Mouse (Mus musculus): ENCODE data around the gene Ogfod1. TPM values are rescaled to one million over a fixed set of nuclear protein-coding genes. Genes with fewer than 3 reads are reported as not detected.

Ogfod1 gene
- total RNA-seq, 1 experiment: 19.1 TPM

- Histone ChIP-seq H3K4me3 (ENCODE audit: insufficient read depth in 1 of 2, low read depth in 1 of 2, low read length in 2 of 2, poor library complexity in 1 of 2, severe bottlenecking in 1 of 2) (no peak overlapping the region), H3K9me3 (ENCODE audit: control insufficient read depth, insufficient read depth, low read depth, low read length) (no peaks in the 10 kb centered on the region), H3K9ac (ENCODE audit: insufficient read depth, low read depth, low read length, poor library complexity, severe bottlenecking) (no peak overlapping the region), H3K27ac (ENCODE audit: insufficient read depth, low read depth, low read length, poor library complexity, severe bottlenecking) (no peak overlapping the region), H3K4me1 (ENCODE audit: control insufficient read depth in 2 of 2, insufficient read depth in 2 of 2, low read length in 2 of 2, poor library complexity in 1 of 2) (no peaks in the 10 kb centered on the region), H3K36me3 (ENCODE audit: control insufficient read depth, insufficient read depth, low read length, poor library complexity, severe bottlenecking) (peaks cover 2% of the 10 kb centered on the region; the same call in 1 of the 2 replicates)
- TF ChIP-seq CHD2 (IDR thresholded peaks at IDR 0.05; ENCODE audit: low read depth, low read length) (no peak), MAFK (IDR thresholded peaks at IDR 0.05; ENCODE audit: insufficient read depth, low read depth, low read length) (no peak), ZNF384 (IDR thresholded peaks at IDR 0.05; ENCODE audit: low read depth, low read length) (no peak), HCFC1 (IDR thresholded peaks at IDR 0.05; ENCODE audit: borderline replicate concordance, insufficient read depth, low read length) (no peak), ZC3H11A (IDR thresholded peaks at IDR 0.05; ENCODE audit: borderline replicate concordance, low read depth, low read length) (no peak)
- in situ Hi-C loops (cut with MboI; ENCODE audit: low sequenced_read_pairs in 2 of 2, unreplicated experiment in 2 of 2): no loop called here
- DNase-seq (ENCODE audit: low read depth, low spot score): no peak
These were observed 39.6 kb downstream of the Ogfod1 start for GRCm38 (mm10) chr8:94076461-94077192.

DNA sequence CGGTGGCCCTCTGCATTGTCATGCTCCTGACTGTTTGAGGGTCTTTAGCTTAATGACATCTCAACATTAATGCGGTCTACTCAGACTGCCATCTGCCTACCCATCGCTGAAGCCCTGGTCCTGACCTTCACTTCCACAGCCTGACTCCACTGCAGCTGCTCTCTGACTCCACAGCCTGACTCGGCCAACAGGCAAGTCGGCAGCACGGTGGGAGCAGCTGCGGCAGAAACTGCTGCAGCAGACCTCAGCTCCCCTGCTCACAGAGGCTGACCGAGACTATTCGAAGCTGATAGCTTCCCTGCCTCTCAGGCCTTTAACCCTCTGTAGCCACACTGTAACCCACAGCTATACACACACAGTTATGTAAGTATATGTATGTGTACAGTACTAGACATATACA lies 51.0 kb downstream of the Ogfod1 start:
- H3K4me1 ChIP-seq (ENCODE audit: control insufficient read depth in 2 of 2, insufficient read depth in 2 of 2, low read length in 2 of 2, poor library complexity in 1 of 2): peaks cover 0 to 6% of the 10 kb centered on the region in 2 experiments; a peak in 1 of 4 replicates
- H3K9ac ChIP-seq (ENCODE audit: insufficient read depth, low read depth, low read length, poor library complexity, severe bottlenecking): no peak overlapping the region
- no peak for TF ChIP-seq MAFK (IDR thresholded peaks at IDR 0.05; ENCODE audit: insufficient read depth, low read depth, low read length)
- TF ChIP-seq HCFC1 (IDR thresholded peaks at IDR 0.05; ENCODE audit: borderline replicate concordance, insufficient read depth, low read length): no peak
- TF ChIP-seq CHD2 (IDR thresholded peaks at IDR 0.05; ENCODE audit: low read depth, low read length): no peak
- TF ChIP-seq ZNF384 (IDR thresholded peaks at IDR 0.05; ENCODE audit: low read depth, low read length): no peak
- TF ChIP-seq ZC3H11A (IDR thresholded peaks at IDR 0.05; ENCODE audit: borderline replicate concordance, low read depth, low read length): no peak
- in situ Hi-C loops (cut with MboI; ENCODE audit: low sequenced_read_pairs in 2 of 2, unreplicated experiment in 2 of 2): no loop called here
- no peak for DNase-seq (ENCODE audit: low read depth, low spot score)
- H3K27ac ChIP-seq (ENCODE audit: insufficient read depth, low read depth, low read length, poor library complexity, severe bottlenecking): no peak overlapping the region
- H3K36me3 ChIP-seq (ENCODE audit: control insufficient read depth, insufficient read depth, low read length, poor library complexity, severe bottlenecking): no peaks in the 10 kb centered on the region
- no peaks in the 10 kb centered on the region for H3K9me3 ChIP-seq (ENCODE audit: control insufficient read depth, insufficient read depth, low read depth, low read length)
- no peak overlapping the region for H3K4me3 ChIP-seq (ENCODE audit: insufficient read depth in 1 of 2, low read depth in 1 of 2, low read length in 2 of 2, poor library complexity in 1 of 2, severe bottlenecking in 1 of 2)

DNA sequence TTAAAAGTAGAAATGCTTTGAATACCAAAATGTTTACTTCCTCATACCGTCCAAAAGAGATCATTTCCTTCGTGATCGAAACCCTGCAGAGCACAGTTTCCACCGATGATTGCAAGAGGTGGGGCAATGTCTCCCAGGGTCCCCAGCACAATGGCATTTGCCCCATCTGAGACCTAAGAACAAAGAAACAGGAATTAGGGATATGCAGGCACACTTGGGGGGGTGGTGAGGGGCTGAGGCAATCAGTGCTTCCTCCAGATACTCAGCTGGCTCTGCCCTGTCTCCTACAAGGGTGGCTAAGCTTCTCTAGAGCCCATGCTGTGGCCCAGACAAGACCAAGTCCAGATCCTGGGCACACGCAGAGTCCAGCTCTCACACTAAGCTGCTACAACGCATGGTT lies 52.7 kb downstream of the Ogfod1 start:
- DNase-seq (ENCODE audit: low read depth, low spot score): no peak
- Histone ChIP-seq H3K9ac (ENCODE audit: insufficient read depth, low read depth, low read length, poor library complexity, severe bottlenecking) (no peak overlapping the region), H3K9me3 (ENCODE audit: control insufficient read depth, insufficient read depth, low read depth, low read length) (no peaks in the 10 kb centered on the region), H3K4me1 (ENCODE audit: control insufficient read depth in 2 of 2, insufficient read depth in 2 of 2, low read length in 2 of 2, poor library complexity in 1 of 2) (peaks cover 0 to 6% of the 10 kb centered on the region in 2 experiments; a peak in 1 of 4 replicates), H3K36me3 (ENCODE audit: control insufficient read depth, insufficient read depth, low read length, poor library complexity, severe bottlenecking) (no peaks in the 10 kb centered on the region), H3K27ac (ENCODE audit: insufficient read depth, low read depth, low read length, poor library complexity, severe bottlenecking) (no peak overlapping the region), H3K4me3 (ENCODE audit: insufficient read depth in 1 of 2, low read depth in 1 of 2, low read length in 2 of 2, poor library complexity in 1 of 2, severe bottlenecking in 1 of 2) (no peak overlapping the region)
- TF ChIP-seq ZNF384 (IDR thresholded peaks at IDR 0.05; ENCODE audit: low read depth, low read length) (no peak), HCFC1 (IDR thresholded peaks at IDR 0.05; ENCODE audit: borderline replicate concordance, insufficient read depth, low read length) (no peak), CHD2 (IDR thresholded peaks at IDR 0.05; ENCODE audit: low read depth, low read length) (no peak), ZC3H11A (IDR thresholded peaks at IDR 0.05; ENCODE audit: borderline replicate concordance, low read depth, low read length) (no peak), MAFK (IDR thresholded peaks at IDR 0.05; ENCODE audit: insufficient read depth, low read depth, low read length) (no peak)
- in situ Hi-C loops (cut with MboI; ENCODE audit: low sequenced_read_pairs in 2 of 2, unreplicated experiment in 2 of 2): no loop called here

DNA sequence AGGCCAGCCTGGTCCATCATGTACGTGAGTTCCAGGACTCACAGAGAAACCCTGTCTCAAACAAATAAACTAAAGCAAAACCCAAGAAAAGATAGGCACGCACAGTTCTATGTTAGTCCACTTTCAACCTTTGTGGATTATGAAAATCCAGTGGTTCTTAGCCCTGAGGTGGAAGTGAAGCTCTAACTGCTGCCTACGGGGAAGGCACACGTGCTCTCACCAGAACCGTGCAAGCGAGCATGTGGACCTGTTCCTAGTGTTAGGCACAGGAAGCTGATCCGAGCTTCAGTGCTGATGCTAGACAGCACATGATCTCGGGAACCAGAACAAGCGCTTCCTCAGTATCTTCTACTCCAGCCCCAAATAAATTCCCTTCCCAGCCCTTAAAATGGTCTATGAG lies 55.9 kb downstream of the Ogfod1 start:
- no peaks in the 10 kb centered on the region for H3K36me3 ChIP-seq (ENCODE audit: control insufficient read depth, insufficient read depth, low read length, poor library complexity, severe bottlenecking)
- in situ Hi-C loops (cut with MboI; ENCODE audit: low sequenced_read_pairs in 2 of 2, unreplicated experiment in 2 of 2): no loop called here
- DNase-seq (ENCODE audit: low read depth, low spot score): no peak
- no peak overlapping the region for H3K4me3 ChIP-seq (ENCODE audit: insufficient read depth in 1 of 2, low read depth in 1 of 2, low read length in 2 of 2, poor library complexity in 1 of 2, severe bottlenecking in 1 of 2)
- no peaks in the 10 kb centered on the region for H3K9me3 ChIP-seq (ENCODE audit: control insufficient read depth, insufficient read depth, low read depth, low read length)
- H3K4me1 ChIP-seq (ENCODE audit: control insufficient read depth in 2 of 2, insufficient read depth in 2 of 2, low read length in 2 of 2, poor library complexity in 1 of 2): peaks cover 0 to 5% of the 10 kb centered on the region in 2 experiments; a peak in 2 of 4 replicates
- H3K27ac ChIP-seq (ENCODE audit: insufficient read depth, low read depth, low read length, poor library complexity, severe bottlenecking): no peak overlapping the region
- TF ChIP-seq MAFK (IDR thresholded peaks at IDR 0.05; ENCODE audit: insufficient read depth, low read depth, low read length) (no peak), CHD2 (IDR thresholded peaks at IDR 0.05; ENCODE audit: low read depth, low read length) (no peak), ZNF384 (IDR thresholded peaks at IDR 0.05; ENCODE audit: low read depth, low read length) (no peak), ZC3H11A (IDR thresholded peaks at IDR 0.05; ENCODE audit: borderline replicate concordance, low read depth, low read length) (no peak), HCFC1 (IDR thresholded peaks at IDR 0.05; ENCODE audit: borderline replicate concordance, insufficient read depth, low read length) (no peak)
- H3K9ac ChIP-seq (ENCODE audit: insufficient read depth, low read depth, low read length, poor library complexity, severe bottlenecking): no peak overlapping the region

Measured in ES-E14 (cell line).